Mouse (Mus musculus): ENCODE measurements around the gene Pop4.
A peak's percentile ranks its signal among the peaks of the same experiment; 100 is the strongest.

The Pop4 gene

DNA sequence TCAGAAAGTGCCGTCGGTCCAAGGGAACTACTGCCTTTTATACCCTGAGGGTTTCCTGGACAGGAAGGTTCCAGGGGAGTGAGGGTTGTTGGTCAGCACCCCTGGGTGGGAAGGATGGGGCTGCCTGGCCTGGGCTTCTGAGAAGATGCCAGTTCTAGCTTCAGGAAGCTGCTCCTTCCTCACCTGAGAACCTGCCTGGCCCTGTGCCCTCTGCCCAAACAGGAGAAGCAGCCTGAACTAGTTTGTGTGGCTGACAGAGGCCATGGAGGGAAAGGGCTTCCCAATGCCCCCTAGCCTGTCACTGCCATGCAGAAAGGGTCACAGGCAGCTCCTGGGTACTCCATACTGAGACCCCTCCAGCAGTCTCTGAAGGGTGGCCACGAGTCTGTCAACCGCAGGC, 51.7 kb downstream of the Pop4 start:
- no peak for DNase-seq

DNA sequence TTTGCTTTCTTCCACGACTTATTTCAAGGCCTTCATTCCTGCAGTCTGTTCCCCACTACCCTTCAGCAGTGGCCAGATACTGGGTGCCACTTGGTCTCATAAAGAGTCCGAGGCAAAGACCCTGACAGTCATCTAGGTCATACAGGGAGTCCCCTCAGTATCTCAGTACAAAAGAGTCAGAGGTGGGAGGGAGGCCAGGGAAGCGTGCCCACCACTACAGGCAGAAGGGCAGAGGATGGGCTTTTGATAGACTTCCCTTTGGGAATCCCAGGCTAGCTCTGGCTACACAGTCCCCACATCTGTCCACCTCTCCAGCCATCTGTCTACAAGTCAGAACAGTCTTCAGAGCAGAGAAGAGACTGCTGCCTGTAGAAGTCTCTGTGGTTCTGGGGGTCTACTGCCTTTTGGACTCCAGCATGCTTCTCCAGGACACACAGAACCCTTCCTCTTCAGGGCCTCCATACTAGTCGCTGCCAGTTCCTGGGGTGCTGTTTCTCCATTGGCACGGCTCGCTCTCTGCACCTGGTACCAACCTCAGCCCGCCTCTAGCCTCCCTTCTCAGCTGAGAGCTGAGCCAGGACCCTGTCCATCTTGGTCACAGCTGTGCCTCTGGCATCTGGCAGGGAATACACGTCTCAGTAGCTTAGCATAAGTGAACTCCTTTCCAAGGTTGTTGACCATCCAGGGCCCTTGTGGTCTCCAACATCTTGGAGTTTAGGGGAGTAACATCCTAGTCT, 52.4 kb downstream of the Pop4 start:
- peak in 1 of 2 experiments; percentile 25 for DNase-seq

DNA sequence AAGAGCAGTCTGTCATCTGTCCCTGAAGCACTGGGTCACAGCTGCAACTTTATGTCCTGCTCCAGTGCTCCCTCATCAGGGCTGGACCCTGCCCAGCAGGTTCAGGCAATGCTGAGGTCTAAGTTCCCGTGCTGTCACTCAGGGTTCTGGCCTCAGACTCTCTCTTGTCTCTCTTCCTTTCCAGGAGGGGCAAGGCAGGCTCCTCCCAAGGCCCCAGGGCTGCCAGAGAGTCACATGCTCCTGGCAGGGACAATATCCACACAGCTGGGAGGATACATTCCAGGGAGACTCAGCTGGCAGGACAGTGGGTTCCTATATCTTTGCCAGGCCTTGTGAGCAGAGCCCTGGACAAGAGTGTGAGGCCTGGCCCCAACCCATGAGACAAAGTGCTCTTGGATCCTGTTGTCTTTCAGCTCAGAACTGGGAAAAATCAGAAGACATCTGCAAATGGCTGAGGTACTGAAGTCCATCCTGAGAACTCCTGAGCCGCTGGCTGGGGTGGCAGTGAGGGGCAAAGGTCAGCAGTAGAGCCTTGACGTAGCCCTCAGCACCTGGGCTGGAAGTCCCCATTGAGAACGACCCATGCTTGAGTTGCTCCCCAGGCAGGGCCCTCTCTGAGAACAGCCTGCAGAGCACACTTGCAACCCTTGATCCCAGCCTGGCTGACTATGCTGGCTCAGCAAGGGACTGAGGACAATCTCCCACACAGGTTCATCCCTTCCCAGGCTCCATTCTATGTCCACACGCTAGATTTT, 53.6 kb downstream of the Pop4 start:
- peak; percentile 90 to 96 for DNase-seq

DNA sequence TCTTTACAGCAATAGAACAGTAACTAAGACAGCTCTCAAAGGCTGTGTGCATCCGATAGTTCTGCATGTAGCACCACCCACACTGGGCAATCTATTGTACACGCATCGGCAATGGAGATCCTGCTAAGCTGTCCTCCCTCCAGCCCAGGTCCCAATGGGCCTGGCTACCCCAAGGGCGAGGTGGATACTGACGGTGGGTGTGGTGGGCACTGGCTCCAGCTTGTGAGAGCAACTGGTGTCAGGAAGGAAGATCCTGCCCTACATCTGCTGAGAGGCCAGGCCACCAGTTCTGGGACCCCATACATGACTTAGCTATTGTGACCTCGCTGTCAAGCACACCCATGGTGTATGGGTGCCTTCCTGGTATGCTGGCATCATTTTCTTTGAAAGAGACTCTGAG, 55.5 kb downstream of the Pop4 start:
- DNase-seq: no peak

DNA sequence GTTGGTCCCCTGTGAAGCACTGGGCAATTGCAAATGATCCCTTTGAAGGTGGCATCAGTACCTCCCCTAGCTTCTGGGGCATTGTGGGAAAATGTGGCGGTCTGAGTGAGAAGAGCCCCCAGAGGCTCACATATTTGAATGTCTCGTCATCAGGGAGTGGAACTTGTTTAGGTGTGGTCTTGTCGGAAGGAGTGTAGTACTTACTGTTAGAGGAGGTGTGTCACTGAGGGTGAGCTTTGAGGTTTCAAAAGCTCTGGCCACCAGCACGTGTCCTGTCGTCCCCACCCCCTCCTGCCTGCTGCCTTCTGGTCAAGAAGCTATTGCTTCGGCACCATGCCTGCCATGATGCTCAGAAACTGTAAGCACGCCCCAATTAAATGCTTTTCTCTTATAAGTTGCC, 55.9 kb downstream of the Pop4 start:
- DNase-seq: no peak

DNA sequence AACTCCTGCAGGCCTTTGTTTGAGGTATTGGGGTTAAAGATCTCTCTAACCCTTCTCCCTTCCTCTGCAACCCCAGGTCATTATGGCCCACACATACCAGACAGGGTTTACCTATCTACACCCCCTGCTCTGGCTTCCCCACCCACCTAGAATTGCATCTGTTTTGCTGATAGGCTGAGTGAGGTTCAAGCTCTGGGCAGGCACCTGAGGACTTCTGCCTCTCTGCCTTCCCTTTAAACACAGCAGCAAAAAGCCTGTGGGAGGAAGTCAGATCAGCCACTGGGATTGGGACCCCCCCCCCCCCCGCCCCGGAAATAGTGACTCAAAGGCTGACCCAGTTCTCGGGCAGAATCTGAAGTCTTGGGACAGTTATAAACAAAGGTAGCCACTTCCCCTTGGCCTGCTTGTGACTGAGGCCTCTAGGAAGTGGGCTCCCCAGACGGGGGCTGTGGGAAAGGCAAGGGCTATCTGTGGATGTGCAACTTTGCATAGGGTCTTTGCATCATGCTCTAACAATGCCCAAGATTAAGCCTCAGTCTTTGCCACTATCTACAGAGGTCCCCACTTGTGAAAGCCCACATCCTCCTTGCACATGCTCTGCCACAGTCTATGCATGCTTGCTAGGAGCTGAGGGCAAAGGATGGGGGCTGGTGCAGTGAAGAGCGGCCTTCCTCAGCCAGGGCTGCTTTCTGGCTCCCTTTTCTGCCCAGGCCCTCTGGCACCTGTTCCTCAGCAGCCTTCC, 56.6 kb downstream of the Pop4 start:
- no peak for DNase-seq

DNA sequence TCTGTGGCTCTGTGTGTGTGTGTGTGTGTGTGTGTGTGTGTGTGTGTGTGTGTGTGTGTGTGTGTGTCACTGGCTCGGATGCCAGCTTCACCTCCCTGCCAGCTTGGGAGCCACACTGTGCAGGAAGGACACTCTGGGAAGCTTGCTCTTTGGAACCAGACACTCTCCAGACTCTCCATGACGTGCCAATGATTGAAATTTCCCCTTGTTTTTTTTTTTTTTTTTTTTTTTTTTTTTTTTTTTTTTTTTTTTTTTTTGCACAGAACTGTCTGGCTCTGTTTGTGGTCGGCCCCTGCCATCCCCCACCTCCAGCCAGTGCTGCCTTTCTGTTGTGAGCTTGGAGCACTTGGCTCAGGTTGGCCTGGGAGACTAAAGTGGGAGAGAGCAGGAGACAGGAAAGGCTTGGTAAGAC, 58.6 kb downstream of the Pop4 start:
- DNase-seq: peak in 1 of 2 experiments; percentile 78

Measured in kidney, postnatal 25 days (tissue).